Mouse (Mus musculus): Measurements from ENCODE around the gene Faf2.

Gene Faf2

DNA sequence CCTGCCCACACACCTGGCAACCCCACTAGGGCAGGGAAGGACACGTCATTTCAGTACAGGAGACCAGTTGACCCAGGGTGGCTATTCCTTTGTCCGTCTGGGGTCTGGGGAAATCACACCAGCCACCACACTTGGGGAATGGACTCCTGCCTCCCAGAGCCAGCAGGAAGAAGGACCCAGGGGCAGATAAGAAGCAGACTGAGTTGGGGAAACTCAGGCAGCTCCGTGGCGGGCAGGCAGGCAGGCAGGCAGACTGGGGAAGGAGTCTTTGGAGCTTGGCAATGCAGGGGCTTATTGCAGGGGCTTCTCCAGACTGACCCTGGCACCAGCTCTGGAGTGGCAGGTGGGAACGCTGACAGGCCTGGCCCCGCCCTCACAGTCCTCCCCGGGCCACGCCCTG is 59.7 kb downstream of the Faf2 start:
- no peak for DNase-seq

GRCm38 (mm10) chr13:54683301-54683700 is 61.7 kb downstream of the Faf2 start:
- no peak for DNase-seq

DNA sequence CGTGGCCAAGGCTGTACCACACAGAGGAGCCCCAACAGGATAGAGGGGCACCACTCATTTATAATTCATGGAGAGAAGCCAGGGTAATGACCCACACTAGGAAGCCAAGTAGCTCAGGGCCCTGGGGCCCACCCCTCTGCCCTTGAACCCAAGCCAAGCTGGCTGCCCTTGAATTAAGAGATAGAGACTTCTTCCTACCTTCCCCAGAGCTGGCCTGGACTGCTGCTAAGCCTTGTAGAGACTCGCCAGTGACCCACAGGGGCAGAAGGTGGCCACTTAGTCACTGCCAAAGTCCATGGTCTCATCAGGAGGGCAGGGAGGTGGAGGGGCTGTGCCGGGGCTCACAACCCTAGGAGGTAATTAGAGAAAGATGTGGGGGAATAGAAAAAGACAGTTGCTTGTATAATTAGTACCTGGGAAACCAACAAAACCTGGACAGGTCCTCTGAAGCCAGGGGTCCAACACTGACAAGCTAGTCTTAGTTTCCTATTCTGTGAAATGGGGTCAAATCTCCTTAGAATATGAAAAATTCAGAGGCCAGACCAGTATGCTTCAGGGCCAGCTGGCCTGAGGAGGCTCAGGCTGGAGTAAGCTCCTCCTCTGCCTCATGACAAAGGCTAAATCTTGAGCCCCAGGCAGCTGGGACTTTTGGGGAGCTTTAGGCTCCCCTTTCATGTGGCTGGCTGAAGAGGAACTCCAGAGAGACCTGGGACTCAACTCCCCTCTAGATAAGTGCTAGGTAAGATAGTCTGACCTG is 62.7 kb downstream of the Faf2 start:
- DNase-seq, result no peak

DNA sequence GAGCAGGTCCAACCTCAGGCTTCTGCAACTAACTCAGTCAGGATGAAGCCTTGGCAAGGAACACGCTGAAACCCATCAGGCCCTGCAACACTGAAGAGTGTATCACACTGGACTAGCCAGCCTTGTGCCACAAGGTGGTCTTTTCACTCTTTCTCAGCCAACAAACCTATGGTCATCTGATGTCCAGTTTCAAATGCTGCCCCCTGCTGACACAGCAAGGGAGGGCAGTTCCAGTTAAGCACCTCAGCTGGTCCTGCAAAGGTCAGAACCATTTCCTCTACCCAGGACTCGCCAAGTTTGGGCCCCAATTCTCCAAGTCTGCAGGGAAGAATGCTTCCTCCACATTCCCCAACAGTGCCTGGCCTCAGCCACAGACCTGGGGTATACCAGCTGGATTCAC is 63.6 kb downstream of the Faf2 start:
- peak; percentile 67 for DNase-seq

- no peak for DNase-seq
These were observed 64.8 kb downstream of the Faf2 start for GRCm38 (mm10) chr13:54686139-54687053.

DNA sequence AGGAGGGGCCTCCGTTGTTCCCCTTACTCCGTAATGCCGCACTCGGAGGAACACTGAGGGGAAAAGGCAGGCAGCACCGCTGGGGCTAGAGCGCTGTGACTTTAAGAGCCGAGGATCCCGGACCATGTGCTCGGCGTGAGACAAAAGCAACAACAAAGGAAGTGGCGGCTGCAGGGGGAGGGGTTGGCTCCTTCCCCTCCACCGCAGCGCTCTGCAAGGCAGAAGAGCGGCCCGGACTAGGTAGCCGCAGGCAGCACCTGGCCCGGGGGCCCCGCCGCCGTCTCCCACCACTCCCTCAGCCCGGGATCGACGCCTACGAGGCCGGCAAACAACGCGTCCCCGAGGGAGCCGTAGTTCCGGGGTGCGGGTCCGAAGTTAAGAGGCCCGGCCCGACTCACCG is 65.5 kb downstream of the Faf2 start:
- DNase-seq, result peak; percentile 85

GRCm38 (mm10) chr13:54687575-54688424 is 66.2 kb downstream of the Faf2 start:
- DNase-seq, result peak; percentile 99

DNA sequence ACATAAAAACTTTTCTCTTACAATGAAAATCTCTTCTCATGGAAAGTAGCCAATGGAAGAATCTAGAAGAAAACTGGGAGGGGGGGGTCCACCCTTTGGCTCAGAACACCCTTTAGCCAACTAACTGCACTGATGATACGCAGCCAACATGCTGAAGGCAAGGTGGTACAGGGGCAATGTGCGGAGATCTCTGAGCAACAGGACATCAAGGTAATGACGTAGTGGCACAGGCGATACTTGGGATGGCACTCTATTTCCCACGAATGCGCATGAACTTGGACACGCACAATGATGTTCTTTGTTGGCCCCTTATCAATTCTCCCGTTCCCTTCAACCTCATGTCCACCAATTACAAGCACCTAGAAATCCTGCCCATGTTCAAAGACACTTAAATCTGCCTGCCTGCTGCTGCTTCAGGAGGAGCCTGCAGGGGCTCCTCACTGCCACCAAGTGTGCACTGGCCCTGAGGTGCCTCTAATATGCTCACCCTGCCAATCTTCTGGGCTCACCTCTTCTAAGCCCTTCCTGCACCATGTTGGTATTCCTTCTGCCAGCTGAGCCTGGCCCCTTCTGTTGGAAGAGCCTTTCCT is 68.7 kb downstream of the Faf2 start:
- no peak for DNase-seq

DNA sequence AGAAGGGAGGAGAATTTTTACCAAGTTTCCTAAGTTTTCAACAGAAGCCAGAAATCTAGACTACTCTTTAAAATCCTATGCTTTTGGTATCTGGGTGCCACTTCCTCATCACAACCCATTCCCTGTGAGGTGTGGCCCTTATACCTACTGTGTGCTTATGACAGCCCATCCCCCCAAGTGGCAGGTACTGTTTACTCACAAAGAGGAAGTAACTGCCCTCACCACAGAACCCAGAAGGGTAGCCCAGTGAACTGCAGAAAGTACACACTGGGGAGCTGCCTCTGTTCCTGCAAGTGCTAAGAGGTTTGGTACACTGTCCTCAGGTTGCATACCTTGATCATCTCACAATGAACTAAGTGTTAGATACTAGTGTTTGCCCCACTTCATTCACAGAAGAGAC is 70.2 kb downstream of the Faf2 start:
- DNase-seq, result no peak

- DNase-seq, result no peak
These were observed 71.3 kb downstream of the Faf2 start for GRCm38 (mm10) chr13:54692711-54693557.

DNA sequence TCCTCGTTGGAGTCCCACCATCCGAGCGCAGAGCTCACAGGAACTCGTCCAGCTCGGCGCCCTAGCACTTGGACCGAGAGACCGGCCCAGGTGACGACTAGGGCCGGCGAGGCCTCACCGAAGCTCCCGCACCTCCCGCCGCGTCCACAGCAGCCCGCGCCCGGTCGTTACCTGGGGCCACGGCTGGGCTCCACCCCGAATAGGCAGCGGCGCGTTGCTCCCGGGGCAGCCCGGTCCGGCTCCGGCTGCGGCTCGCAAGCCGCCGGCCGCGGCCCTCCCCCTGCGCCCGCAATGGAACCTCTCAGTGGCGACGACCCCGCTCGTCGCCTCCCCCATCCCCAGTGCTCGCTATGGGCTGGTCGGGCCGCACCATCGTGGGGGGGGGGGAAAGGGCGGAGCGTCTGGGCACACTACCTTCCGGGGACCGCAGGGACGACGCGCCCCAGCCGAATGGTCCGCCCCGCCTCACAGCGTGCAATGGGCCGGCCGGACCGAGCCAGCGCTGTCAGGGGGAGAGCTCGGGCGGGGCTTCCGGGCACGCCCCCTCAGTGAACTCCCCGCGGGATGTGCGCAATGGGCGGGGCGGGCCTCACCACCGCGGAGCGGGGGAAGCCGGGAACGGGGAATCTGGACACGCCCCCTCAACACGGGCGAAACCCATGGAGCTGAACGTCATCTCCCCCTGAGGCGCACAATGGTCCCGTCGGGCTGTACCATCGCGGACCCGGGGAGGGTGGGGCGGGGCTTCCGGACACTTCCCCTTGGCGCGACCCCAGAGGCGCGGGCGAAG is 72.2 kb downstream of the Faf2 start, which contains the start of gene Rnf44:
Gene Rnf44, minus strand, starts transcription at position 350 of the 790 bp plus-strand sequence.
- peak; percentile 100 for DNase-seq

- no peak for DNase-seq
These were observed 72.9 kb downstream of the Faf2 start for GRCm38 (mm10) chr13:54694348-54695060.

DNA sequence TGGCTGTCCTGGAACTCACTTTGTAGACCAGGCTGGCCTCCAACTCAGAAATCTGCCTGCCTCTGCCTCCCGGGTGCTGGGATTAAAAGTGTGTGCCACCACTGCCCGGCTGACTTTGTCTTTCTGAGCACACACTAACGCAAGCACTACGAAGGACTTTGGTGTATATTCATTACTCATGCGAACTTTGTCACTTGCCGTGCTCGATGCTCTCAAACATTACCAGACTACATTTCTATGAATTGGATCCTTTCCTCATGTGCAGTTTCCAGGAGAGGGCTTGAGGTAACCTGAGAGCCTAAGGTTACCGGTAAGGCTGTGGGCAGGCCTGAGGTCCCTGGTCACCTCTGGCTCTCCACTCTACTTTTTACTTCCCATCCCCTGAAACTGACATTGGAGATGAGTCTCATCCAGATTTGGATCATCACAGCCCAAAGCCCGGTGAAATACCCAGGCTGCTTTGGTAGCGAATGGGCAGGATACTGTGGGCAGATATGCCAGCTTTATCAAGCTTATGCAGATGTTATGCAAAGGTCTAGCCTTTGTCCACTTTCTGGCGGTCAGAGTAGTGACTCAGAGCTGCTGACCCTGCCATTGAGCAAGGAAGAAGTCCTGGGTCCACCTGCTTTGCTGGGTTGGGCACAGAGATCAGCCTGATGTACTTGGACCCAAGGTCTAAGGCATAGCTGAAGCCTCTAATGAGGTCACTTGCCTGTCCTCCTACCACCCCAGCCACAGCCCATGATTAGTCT is 74.1 kb downstream of the Faf2 start:
- no peak for DNase-seq

DNA sequence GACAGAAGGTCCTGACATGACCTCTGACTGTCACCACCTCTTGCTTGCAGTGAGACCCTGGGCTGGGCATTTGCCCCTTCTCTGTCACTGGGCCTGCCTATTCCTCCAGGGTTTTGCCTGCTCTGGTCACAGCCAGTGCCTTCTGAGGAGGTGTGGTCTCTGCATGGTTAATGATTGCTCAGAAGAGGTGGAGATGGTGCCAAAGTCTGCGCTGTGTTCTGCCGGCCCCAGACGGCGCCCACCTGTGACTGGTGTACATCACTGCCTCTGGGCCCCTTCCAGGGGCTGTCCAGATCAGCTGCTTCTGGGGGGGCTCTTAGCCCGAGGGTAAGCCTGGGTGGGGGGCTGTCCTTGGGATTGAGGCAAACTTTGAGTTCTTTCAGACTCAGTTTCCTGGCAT is 79.7 kb downstream of the Faf2 start, which contains the start of gene Cdhr2:
Gene Cdhr2, plus strand, starts transcription at position 219 of the 400 bp plus-strand sequence.
- no peak for DNase-seq

- no peak for DNase-seq
These were observed 80.9 kb downstream of the Faf2 start for GRCm38 (mm10) chr13:54702507-54702906.

GRCm38 (mm10) chr13:54704890-54705289 is 83.3 kb downstream of the Faf2 start:
- no peak for DNase-seq

GRCm38 (mm10) chr13:54710866-54711265 is 89.3 kb downstream of the Faf2 start:
- no peak for DNase-seq

Data from lung, postnatal 10 days (tissue).